Mouse (Mus musculus) heart, postnatal 14 days (tissue): Measurements from ENCODE around the gene Abhd10. TPM values are rescaled to one million over a fixed set of nuclear protein-coding genes. Genes with fewer than 3 reads are reported as not detected.

Source experiments
- DNase-seq, 2 experiments: peaks; one replicate each; pipeline ENCODE4 v3.0.0; 2021 to 2022
- intact Hi-C: fragments of 180-260 bp; cut with DNase I; formaldehyde crosslinking; loops from one replicate; pipeline ENCODE4 v1.15.1; 2025
- long read RNA-seq, 2 experiments: library from polyadenylated mRNA; stranded (forward); transcript quantifications; one replicate each; pipeline ENCODE4 v2.0.0; 2021
- total RNA-seq, 2 experiments: library from RNA; stranded (reverse); gene quantifications; 2 replicates each; pipeline ENCODE4 v1.2.3; 2021

Gene Abhd10
- total RNA-seq = 10 to 100 TPM; 17.3 to 18.9 TPM
- long read RNA-seq, experiment 1, transcript Abhd10-201 (5 exons, 2,848 nt) = major isoform, 24 of 44 reads
- long read RNA-seq, experiment 1, partial matches to known transcripts = 6 of 44 reads
- long read RNA-seq, experiment 1, other reads (novel, unspliced or antisense) = 12 of 44 reads
- long read RNA-seq, experiment 2, transcript Abhd10-201 (5 exons, 2,848 nt) = major isoform, 28 of 42 reads
- long read RNA-seq, experiment 2, partial matches to known transcripts = 7 of 42 reads
- long read RNA-seq, experiment 2, other reads (novel, unspliced or antisense) = 7 of 42 reads

DNA sequence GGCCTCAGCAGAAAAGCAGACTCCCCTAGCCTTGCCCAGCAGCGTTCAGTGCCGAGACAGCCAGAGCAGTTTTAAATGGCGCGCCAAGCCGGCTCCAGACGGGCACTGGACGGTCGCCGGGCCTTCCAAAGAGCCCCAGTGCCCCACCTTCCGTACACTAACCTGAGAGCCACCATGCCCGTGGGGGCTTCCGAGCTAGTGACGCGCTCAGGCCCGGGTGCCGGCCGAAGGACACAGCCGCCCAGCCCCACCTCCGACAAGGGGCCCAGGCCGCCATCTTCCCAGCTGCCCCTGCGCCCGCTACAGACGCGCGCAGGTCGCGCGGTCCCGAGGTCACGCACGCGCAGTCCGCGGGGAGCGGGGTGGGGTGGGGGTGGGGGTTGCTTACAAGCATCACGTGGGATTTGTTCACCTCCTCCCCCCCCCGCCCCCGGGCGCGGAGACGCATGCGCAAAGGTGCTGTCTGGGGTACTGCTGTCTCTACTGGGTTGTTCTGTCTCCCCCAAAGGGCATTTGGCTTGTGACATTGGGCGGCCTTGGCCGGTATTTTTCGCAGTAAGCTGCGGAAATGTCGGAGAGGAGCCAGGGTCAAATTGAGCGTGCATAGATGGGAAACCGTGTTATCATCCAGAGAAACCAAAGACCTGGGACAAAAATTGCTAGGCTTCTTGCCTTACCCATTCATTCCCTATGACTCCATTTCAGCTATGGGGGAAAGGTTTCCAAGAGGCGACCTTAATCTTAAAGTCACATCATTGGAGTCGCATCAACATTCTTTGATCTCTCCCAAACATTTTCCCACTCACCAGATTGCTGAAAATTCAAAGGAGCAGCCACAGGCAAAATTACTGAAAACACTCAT lies at the start of gene Abhd10:
TSS of gene Abhd10 (minus strand) at position 341 of the 862 bp plus-strand sequence.
- intact Hi-C loops = loop anchor here (10.0 kb wide), 1 partner anchor 578 kb away; no protein-coding TSS in a partner anchor
- DNase-seq = peak; percentile 97 to 98

DNA sequence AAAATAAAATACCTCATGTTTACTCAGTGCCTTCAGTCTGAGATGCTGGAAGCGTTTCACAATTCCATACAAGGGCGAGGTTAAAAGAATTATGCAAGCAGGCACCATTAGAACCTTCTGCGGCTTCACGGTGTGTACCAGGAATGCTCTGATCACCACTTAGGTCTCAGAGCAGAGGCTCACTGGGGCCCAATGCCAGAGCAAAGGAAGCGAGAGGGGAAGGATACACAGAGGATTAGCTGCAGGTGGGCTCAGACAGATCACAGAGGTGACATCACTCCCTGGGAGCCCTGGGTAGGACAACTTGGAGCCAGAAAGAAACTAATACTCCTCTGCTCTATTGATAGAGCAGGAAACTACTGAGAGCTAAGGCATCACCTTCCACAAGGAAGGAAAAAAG lies 48.5 kb upstream of the Abhd10 start:
- no peak for DNase-seq
- intact Hi-C loops = loop anchor here (5.0 kb wide), 1 partner anchor 51 kb away; no protein-coding TSS in a partner anchor

DNA sequence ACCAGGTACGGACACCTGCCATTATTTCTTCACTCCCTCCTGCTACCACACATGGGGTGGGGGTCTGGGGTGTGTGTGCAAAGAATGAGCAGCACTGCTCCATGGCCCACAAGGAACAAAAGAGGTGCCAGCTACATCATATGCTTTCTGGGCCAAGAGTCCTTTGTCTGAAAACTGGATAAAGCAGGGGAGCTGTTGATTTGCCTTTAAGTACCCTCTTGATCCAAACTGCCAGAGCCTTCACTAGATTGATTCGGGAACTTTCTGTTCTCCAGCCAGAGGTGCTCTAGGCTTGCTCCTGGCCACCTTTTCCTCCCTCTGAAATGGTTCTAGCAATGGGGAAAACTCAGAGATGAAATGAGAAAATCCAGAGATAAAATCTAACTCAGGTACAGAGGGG lies 46.6 kb upstream of the Abhd10 start:
- no peak for DNase-seq
- intact Hi-C loops = no loop called here

DNA sequence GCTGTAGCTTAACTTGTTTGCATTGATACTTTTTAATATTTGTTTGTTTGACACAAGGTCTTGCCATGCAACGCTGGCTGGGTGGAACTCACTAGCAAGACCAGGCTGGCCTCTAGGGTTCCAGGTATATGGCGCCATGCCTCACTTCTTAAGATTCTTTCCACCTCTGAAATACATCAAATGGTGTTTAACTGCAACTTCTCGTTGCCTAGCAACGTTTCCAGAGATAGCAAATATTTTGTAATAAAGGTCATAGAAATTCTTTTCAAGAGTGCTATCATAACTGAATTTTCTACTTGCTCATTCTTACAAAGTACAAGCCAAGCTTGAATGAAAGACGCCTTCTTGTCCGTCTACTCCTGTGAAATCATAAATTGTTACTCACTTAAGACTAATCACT lies 44.9 kb upstream of the Abhd10 start:
- intact Hi-C loops = no loop called here
- no peak for DNase-seq

DNA sequence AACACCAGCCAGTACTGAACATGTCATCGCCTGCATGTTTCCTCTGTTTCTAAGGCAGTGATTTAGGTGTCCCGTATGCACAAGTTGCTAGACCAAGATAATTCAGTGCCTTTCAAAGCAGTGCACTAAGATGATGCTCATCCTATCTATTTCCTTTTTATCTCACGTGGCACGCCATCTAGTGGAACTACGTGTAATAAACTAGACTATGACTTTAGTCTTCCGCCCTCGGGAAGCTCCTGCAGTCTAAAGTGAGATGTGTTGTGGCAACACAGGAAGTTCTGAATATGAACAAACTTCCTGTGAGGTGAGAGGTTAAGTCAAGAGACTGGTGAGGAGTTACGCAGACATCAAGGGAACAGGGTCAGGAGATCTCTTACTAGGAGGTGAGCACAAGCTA lies 43.9 kb upstream of the Abhd10 start:
- no peak for DNase-seq
- intact Hi-C loops = no loop called here

DNA sequence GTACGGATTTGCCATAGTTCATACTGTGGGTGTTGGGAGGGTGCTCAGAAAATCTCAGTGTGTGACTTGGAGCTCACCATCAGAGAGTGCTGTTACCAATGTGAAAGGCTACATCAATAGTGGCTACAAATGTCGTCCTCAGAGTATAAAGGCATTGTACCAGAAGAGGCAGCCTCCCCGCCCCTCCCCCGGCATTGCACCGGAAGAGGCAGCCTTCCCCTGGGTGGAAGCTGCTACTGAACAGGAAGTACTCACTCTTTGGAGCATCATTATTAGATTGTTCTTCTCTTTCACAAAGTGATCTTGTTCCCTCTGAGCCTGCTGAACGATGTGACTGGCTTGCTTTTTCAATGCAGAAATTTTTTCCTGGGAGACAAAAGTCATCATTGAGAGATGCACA lies 37.2 kb upstream of the Abhd10 start:
- intact Hi-C loops = loop anchor here (5.0 kb wide), 1 partner anchor 33 kb away; no protein-coding TSS in a partner anchor
- no peak for DNase-seq

DNA sequence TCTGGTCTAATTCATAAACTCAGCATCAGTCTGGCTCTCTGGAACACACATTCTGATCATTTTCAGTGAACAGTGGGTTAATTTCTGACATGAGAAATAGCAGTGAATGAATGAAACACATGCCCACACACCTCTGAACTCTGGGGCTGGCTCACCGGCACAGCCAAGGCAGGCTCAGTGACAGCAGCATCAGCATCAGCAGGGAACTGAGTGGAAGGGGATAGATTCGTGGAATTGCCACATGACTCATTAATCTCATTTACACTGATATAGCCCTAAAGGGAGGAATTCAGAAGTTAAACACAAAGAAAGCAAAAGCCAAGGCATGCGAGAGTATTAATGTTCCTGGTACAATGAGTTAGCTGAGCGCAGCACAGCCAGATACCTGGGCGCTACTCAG lies 32.1 kb upstream of the Abhd10 start:
- intact Hi-C loops = no loop called here
- no peak for DNase-seq

DNA sequence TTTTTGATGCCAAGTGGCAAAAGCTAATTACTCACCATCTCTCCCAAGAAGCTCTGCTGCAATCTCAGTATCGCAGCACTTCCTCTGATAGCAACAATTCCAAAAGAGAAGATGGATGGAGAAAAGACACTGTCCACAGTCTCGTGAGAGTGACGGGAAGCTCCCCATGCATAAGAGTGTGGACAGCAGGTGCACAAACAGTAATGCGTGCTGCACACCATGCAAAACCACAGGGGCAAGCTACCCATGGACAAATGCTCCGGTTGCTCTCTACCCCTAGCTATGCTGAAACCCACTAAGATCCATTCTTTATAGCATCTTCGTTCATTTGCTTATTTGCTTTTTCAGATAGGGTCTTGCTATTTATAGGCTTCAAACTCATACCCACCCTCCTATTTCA lies 28.2 kb upstream of the Abhd10 start:
- no peak for DNase-seq
- intact Hi-C loops = no loop called here

DNA sequence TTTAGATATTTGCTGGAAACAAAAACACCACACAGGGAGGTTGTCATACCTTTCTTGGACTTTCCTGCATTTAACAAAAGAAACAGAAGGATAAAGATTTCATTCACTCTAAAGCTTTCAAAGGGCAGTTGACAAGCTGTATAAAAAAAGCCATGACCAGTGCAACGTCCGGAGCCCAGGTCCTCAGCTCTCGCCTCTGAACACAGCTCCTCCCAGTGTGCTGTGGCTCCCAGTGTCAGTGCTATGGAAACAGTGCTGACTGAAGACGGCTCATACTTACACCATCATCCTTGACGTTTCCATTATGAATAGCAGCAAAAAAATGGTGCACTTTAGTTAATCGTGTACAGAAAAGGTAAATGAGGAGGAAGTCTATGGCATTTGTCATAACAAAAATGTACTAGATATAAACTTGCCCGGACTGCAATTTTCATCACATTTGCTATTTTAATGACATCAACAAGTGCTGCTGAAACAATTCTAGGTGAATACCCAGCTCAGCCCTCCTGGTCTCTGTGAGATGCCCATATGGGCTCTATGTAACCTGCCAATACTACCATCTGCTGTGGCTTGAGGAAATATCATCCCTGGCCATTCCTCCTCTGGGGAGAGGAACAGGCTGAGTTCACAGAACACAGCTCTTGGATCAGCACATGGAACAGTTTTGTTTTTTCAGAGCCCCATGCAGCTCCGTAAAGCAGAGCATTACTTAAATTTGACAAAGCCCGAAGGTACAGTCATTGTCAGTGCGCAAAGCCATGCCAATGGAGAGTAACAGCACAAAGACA lies 25.3 kb upstream of the Abhd10 start:
- DNase-seq = no peak
- intact Hi-C loops = no loop called here

DNA sequence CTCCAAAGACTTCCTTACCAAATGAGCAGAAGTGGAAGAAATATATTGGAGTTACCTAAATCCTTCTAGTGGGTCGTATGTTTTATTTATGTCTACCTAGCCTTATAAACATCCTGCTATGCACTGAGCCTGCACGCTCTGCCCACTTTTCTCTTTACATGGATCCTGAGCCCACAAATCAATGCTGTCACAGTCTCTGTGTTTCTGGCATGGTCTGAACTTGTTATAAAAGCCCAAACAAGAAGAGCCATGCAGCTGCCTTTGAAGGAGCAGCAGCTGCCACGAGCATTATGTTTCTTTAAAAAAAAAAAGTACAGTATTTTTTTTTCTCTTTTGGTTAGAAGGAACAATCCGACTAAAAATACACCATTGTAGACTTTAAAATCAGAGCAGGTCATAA lies 24.7 kb upstream of the Abhd10 start:
- intact Hi-C loops = no loop called here
- DNase-seq = no peak

DNA sequence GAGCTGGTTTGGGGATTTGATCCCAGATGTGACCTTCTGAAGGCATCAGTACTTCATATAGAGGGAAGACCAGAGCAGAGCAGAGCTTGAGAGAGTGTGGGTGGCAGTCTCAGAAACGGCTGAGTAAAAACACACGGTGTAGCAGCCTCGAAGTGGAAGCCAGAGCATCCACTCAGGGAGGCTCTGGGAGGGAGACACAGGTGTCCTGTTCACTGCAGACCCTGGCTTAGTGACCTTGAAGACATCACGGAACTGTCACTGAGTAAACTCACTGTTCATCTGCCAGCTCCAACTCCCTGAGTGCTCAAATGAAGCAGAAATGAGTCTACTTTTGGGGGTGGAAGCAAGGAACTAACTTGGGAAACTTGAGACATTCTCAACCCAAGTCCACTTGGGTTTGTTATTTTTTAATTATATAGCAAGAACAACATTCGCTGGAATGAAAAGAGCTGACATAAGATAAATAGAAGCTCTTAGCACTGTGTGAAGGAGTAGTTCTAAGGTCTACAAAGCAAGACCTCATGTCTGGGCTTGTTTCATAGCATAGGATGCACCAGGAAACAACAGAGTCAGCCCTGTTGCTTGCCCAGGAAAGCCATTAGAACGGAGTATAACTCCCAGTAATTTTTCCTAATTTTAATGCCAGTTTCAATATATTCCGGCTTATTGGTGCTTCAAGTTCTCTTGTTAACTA lies 23.2 kb upstream of the Abhd10 start:
- intact Hi-C loops = no loop called here
- DNase-seq = no peak

DNA sequence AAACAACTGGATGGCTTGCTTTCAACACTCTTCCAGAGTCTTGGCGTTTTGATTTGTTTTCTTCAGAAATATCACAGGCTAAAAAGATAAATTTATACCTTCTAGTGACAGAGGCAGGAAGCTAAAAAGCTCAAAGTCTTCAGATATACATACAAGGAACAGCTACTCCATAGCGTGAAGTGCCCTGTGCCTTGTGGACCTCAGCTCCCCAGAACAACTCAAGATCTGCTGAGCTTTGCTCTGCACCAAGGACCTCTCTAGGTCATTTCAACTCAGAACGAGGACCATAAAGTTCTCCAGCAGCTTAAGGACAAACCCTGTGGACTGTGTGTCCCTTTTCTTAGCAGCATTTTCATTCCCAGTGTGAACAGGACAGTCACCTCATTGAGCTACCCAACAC lies 22.3 kb upstream of the Abhd10 start:
- DNase-seq = no peak
- intact Hi-C loops = no loop called here

DNA sequence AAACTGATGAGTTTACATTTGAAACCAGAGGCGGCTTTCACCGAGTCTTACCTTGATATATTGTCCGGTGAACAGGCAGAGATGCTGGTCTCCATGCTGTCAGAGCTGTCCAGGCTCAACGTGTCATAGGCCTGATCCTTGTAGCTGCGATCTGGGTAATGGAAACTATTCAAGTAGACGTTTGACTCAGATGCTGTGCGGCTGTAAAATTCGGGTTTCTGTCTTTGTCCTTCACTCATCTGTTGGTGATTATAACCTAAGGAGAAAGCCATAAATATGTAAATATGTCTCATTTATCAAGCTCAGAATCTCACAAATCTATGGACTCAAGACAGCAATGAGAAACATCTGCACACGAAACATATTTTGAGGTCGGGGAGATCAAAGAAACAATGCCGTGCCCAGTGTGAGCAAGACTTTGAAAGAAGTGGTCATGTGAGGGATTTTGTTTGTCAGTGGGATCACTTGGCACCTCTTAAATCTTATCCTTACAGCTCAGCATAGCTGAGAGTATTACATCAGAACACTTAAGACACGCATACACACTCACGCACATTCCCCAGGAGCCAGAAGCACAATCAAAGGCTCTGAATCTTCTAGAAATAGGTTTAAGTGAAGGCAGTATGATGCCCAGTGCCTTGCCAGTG lies 20.2 kb upstream of the Abhd10 start:
- intact Hi-C loops = loop anchor here (5.0 kb wide), 2 partner anchors 34 to 54 kb away; no protein-coding TSS in a partner anchor
- DNase-seq = no peak

DNA sequence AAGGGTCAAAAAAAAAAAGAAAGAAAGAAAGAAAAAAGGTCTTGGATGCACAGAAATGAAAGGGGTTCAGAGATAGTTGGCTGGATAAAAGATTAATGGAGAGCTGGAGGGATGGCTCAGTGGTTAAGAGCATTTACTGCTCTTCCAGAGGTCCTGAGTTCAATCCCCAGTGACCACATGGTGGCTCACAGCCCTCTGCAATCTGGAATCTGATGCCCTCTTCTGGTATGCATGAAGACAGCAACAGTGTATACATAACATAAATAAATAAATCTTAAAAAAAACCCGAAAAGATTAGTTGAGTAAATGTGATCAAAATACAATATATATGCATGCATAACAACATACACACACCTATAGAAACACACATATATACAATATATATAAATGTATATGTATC lies 18.7 kb upstream of the Abhd10 start:
- intact Hi-C loops = loop anchor here (5.0 kb wide), 2 partner anchors 36 to 56 kb away; no protein-coding TSS in a partner anchor
- DNase-seq = no peak

DNA sequence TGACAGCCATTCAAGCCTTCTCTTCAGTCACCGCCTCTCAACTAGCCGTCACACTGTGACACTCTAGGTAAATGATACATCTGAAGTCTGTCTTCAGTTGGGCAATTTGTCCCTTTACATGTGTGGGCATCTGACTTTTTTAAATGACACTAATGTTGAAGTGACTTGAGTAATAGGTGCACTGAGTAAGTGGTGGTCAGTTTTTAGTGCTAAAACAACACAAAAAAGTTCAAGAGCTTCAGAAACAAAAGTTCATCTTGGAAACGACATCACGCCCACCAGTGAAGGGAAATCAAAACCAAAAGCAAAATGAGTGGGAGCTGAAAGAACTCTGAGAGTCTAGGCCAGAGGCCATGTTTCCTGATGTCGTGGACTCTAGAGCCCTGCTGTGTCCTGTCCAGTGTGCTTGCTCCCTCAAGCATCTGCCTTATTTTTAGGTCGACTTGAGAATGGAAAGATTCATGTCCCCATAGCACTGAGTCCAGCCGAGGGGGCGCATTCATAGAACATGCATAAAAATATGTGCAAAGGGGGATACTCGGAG lies 16.0 kb upstream of the Abhd10 start:
- no peak for DNase-seq
- intact Hi-C loops = loop anchor here (5.0 kb wide), 2 partner anchors 84 to 264 kb away; no protein-coding TSS in a partner anchor

DNA sequence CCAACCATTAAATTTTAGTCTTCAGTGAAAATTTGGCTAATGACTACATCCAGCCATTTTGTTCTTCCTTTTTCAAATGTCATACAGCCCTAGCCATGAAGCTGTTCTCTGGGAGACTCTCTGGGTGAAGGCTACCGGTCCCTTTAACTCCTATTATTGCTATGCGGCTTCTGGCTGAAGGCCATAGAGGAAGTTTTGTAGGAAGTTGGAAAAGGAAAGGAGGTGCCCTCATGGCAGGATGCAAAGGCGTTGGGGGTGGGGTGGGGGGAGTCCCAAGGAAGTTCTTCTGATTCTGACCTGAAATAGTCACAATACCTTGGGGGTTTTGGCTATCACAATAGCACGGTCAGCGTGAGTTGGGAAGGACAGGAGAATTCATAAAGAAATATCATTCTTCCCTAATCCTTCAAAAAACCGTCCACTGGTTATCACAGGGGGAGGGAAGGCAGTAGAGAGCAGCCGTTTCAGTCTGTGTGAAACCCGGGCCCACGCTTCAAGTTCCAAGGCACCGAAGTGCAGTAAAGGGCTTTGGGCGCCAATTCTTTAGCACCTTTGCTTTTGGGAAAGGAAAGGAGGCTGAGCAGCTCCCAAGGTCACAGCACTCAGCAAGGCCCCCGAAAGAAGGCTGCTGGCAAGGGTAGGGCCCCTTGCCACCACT lies 14.8 kb upstream of the Abhd10 start:
- peak; percentile 55 to 59 for DNase-seq
- intact Hi-C loops = loop anchor here (2.0 to 5.0 kb wide), 3 partner anchors 85 to 265 kb away; no protein-coding TSS in a partner anchor

DNA sequence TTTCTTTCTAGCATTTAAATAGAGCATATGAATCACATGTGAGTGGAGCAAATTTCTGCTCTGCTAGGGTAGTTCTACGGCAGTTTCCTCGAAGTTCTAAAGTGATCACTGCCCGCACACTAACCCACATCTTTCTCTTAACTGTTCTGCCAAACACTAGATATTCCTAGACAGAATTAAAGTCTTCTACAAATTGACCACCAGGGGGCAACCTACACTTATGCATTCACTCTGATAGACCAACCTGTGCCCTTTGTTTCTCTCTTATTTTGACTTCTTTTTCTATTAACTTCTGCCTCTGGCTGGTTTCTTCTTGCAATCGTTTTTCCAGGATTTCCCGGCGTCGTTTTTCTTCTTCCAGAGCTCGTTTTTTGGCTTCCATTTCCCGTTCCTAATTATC lies 14.1 kb upstream of the Abhd10 start:
- peak; percentile 18 to 60 for DNase-seq
- intact Hi-C loops = loop anchor here (2.0 to 5.0 kb wide), 3 partner anchors 85 to 265 kb away; no protein-coding TSS in a partner anchor

DNA sequence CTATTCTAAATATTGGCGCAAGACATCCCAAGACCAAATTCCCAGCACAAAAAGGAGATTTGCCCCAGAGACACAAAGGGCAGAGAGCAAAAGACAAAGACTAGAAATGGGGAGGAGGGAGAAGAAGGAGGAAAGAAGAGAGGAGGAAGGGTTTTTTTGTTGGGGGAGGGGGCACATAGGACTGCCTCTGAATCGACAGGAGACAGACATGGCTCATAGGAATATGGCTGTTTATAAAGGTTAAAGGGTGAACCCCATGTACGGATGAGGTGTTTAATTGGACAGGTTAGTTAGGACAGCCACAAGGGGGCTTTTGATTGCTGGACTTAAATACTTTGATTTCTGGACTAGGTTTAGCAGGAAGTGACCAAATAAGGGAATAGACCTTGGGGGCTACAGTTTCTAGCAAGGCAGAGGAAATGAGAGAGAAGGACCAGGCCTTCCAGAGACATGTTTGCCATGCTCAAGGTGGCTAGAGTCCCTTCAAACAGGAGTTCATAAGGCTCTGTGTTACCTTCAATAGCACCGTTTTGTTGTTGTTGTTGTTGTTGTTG lies 913 bp upstream of the Abhd10 start:
- DNase-seq = no peak
- intact Hi-C loops = loop anchor here (10.0 kb wide), 1 partner anchor 579 kb away; no protein-coding TSS in a partner anchor
